Mouse (Mus musculus): ENCODE results near the gene Scn2a.

Scn2a gene

DNA sequence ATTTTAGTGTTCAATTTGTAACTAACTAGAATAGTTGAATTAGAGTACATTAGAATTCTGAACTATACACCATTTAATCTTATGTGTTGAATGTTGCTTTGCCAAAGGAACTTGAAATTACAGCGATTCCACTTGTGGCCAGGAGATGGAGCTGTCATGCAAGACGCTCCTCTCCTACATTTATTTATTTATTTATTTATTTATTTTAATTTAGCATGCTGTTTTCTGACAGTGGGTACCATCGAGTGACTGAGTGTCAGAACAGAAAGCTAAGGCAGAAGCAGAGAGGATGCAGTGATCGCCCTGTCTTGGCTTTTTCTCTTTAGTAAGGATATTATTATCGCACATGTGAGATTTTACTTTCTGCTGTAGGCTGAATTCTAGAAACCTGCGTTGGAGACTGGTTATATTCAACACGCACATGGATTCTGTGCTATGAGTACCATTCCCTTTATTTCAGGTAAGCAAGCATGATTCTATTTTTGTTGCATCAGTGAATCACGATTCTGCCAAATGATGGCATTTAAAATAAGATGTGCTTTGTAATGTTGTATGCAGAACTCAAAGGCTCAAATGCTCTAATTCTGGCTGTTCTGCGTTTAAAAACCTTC lies at the start of gene Scn2a:
Scn2a (plus strand) TSS at position 216 of the 611 bp plus-strand sequence.
- peak; percentile 63 for DNase-seq

DNA sequence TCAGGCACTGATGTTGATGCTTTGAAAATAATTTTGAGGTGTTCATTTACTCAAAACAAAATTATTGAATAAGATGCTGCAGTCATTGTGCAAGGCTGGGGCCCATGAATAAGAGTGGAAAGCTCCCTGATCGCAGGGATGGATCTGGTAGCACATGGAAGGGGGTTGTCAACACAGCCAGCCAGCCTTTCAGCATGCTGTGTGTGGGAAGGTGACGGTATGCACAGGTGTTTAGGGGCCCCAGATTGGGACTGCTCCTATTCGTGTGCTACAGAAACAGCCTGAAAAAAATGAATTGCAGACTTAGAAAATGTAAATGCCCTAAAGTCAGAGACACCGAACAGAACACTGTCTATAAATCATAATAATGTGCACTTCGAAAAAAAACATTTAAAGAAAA lies 32.9 kb upstream of the Scn2a start:
- no peak for DNase-seq

DNA sequence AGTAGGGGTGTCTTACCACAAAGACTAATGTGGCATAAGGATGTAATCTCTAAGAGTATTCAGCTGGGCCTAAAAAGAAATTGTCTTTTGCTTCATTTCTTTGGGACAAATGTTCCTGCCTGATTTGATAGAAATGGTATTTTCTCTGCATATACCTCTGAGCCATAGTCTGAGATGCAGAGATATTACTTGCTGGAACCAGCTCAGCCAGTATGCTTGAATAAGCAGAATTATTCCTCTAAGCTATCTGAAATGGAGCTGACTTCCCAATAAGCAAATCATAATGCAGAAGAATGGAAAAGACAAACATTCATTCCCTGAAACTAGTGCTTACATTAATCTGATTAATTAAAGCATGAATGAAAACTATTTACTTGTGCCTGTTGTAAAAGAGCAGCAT lies 12.8 kb upstream of the Scn2a start:
- no peak for DNase-seq

DNA sequence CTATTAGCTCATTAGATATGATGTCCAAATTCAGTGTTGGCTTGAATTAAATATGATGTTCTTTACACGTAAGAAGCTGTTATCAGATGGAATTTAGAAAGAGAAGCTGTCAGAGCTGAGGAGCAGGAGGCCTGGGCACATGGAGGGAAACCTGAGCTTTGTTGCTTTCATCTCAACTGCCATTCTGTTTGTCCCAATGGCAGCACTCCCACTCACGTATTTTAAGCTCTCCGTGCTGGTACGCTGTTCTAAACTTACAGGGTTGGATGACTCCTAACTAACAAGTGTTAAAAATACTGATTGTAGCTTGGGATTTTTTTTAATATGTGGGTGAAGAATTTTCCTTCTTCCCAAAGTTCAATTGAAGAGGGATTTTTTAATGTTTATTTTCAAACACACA lies 8.7 kb upstream of the Scn2a start:
- DNase-seq = no peak

DNA sequence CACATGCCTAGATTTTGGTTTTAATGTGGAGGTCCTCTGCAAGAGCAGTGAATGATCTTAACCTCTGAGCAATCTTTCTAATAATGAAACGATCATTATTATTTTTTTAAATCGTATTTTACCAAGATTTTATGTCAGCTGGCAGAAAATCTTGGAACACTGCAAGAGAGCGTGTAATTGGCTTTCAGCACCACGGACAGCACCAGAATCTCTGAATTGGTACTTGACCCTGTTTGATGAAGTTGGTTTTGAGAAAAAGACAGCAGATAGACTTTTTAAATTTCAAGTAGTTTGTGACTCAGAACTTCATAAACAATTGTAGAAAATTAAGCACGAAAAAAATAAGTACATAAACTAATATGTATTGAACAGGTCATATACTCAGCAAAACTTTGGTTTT lies 790 bp upstream of the Scn2a start:
- peak; percentile 79 for DNase-seq

DNA sequence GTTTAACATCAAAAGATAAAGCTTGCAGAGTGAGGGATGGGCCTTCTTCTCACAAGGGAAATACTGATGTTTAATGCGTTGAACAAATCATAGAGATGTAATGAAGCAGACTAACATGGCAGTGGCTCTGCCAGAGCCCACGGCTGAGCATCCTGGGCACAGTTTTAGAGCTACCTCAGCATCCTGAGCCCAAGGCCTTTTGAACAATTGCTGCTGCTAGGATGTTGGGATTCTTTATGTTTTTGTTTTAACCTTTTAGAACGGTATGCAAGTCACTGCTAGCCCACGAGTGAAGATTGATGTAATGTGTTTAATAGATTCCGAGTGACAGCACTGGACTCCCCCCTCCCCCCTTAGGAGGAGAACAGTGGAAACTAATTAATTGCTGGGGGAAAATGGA lies 683 bp downstream of the Scn2a start:
- no peak for DNase-seq

DNA sequence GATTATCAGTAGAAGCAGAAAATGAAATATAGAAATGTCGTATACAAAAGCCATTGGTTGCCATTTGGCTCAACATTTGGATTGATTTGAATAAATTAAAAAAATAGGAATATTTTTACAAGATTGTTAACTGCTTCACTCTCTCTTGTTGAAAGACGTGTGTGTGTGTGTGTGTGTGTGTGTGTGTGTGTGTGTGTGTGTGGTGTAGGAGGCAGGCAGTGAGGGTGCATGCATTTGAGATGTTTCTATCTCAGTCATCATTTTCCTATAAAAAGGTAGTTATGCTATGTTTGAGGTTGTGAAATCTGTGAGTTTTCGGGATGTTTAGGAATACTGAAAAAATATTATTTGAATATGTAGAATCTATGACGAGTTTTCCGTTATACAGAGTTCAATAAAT lies 1.3 kb downstream of the Scn2a start:
- no peak for DNase-seq

DNA sequence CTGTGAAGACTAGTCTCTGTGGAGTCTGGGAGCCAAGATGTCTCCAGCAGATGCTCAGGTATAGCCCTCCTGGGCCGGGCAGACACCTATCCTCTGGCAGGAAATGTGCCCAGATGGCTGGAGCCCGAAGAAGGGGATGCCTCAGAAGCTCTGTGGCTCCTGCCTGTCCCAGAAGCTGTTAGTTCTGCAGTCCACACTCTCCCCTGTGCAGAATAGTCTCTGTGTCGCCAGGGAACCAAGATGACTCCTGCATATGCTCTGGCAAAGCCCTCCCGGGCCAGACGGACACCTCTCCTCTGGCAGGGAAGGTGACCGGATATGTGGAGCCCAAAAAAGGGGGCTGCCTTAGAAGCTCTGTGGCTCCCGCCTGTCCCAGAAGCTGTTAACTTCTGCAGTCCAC lies 32.1 kb downstream of the Scn2a start:
- no peak for DNase-seq

DNA sequence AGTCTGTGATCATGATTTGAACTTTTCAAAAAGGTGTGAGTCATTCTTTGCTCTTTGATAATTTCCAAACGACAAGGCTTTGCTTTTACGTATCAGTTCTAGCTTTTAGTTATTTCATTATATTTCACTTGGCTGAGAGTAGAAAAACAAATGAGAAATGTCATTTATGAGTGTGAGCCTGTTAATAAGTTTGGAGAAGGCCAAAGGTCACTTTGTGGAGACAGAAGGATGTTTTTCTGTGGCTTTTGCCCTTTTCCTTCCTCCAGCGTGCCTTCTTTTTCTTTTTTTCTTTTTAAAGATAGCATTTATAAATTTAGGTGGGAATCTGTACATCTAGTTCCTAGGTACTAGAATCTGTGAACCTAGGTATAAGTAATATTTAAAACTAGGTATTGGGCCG lies 36.5 kb downstream of the Scn2a start:
- DNase-seq = no peak

DNA sequence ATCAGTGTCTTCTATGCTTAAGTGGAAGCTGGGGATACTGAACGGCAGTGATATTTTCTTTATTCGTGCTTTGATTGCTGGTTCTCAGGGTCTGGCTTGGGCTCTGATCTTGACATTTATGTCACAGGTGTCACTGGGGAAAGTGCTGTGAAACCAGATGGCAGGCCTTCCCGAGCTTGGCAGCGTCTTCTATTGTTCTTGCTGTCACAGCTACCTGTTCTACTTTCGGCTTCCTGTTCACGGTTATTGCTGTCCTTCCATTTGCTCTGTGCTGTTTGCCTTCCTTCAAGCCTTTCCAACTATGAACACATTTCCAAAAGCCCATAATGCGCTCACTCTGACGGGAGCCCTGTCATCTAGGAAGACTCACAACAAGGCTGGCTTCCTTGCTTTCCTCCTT lies 37.9 kb downstream of the Scn2a start:
- DNase-seq = no peak

DNA sequence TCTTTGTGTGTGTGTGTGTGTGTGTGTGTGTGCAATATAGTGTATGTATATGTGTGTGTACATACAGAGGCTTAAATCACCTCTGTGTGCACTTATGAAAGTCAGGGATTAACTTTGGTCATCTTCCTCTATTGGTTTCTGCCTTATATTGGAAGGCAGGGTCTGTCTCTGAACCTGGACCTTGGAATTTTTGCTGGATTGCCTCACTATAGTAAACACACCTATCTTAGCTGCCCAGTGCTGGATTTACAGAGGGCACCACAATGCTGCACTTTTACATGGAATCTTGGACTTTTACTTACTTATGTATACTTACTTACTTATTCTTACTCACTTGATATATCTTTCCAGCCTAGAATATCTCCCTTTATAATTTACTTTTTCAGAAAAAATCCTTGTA lies 43.3 kb downstream of the Scn2a start:
- DNase-seq = no peak

DNA sequence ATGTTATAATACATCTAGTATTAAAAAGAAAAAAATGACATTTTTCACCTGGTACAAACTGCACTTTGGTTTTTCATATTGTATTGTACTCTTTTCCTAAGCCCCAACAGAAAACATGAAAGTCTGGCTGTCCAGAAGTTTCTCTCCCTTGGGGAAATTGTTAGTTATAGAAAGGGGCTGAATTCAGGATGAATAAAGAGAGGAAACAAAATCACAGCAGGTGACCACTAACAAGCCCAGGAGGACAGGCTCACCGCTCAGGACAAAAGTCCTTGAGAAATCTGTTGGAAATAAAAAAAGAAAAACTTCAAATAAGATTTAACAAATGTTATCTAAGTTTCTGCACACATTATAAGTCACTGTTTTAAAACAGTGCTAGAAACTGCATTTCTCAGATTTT lies 43.9 kb downstream of the Scn2a start:
- DNase-seq = no peak

DNA sequence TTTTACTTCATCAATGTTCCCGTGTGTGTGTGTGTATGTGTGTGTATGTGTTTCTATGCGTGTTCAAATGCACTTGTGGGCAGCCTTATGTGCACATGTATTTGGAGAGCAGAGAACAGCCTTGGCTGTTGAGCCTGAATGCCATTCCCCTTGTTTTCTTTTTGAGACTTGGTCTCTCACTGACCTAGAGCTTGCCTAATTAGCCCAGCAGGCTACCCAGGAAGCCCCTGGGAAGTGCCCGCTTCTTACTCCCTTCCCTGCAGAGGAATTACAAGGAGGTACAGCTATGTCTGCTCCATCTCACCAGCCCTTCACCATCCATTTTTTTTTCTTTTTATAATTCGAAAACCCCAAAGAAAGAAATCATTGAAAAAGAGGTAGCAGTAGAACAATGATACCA lies 44.6 kb downstream of the Scn2a start:
- DNase-seq = no peak

DNA sequence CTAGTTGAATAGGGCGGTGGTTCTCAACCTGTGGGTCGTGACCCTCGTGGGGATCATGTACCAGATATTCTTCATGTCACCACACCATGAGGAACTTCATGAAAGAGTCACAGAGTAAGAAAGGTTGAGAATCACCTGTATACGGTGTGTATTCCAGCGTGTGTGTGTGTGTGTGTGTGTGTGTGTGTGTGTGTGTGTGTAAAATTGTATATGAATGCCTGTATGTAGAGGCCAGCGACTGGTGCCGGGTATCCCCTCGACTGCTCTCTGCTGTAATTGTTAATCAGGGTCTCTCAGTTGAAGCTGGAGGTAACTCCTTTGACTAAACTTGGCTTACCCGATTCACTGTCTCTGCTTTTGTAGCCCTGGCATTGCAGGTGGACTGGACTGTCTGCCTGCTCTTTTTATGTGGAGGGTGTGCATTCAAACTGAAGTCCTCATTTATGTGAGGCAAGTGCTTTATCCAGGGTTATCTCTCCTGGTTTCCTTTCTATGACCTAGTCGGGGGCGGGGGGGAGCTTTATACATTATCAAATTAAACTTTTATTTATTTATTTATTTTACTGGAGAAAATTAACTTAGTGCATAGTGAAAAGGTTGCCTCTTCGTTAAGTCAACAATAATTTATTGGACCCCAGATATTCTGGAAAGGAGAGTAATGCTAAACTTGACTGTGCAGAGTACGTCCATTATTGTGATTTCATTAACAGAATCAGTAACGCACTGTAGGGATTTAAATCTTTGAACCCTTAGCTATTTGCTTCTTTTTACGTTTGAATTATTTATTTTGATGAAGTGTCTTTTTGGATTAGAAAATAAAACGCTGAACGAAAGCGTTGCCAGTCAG lies 47.2 kb downstream of the Scn2a start:
- DNase-seq = no peak

DNA sequence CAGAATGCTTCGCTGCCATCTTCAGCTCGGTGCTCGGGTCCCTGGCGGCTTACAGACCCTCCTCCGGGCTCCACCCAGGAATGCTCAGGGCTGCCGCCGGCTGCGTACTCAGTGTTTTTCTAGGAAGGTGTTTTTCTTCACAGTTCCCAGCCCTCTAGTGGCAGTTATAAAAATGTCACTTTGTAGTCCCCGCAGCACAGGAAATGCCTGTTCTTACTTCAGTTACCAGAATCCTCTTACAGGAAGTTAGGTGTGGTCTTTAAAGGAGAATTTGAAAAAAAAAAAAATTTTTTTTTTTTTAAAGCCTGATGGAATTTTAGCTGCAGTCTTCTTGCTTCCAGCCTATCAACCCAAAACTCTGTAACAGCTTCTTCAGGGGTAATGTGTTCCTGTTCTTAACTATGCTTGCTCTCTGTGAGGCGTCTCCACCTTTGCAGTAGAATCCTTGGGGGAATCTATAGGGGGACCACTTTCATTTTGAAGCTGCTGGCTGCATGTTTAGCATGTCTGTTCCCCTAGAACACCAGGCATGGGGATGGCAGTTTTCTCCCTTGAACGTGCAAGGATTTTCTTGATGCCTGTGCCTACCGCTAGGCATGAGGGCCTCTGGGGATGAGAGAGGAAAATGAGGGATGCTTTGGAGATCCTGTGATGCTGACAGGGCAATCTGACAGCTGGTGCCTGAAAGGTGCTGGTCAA lies 48.0 kb downstream of the Scn2a start:
- DNase-seq = peak; percentile 75

DNA sequence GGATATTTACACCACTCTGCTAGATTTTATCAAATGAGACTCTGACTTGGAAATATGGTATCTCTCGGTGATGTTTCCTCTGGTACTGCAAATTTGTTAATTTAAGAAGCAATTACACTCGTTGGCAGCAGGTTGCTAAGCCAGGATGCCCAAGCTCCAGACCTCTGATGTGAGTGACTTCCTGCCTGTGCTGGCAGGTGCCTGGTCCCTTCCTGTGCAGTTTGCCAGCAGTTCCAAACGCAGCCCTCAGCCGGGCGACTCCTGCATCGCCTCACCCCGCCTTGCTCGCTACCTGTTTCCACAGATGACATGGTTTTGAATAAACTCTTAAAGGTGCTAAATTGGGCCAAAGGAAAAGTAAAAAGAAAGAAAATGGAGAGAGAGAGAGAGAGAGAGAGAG lies 49.0 kb downstream of the Scn2a start:
- DNase-seq = no peak

DNA sequence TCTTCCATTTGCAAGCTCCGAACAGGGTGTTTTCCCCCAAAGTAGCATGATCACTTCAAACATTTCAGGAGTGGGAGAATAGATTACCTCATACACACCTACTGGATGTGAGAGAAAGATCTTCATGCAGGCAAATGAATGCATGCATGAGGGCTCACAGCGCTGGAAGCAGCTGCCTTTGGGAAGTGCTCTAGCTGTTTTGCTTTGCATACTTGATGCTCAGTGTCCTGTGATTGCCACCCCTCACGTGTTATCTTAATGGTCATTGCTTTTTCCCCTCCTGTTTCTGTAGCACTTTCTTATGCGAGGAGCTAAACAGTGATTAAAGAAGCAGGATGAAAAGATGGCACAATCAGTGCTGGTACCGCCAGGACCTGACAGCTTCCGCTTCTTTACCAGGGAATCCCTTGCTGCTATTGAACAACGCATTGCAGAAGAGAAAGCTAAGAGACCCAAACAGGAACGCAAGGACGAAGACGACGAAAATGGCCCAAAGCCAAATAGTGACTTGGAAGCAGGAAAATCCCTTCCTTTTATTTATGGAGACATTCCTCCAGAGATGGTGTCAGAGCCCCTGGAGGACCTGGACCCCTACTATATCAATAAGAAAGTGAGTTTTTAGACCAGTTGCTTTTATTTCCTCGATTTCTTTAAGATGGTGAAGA lies 49.7 kb downstream of the Scn2a start:
- no peak for DNase-seq

DNA sequence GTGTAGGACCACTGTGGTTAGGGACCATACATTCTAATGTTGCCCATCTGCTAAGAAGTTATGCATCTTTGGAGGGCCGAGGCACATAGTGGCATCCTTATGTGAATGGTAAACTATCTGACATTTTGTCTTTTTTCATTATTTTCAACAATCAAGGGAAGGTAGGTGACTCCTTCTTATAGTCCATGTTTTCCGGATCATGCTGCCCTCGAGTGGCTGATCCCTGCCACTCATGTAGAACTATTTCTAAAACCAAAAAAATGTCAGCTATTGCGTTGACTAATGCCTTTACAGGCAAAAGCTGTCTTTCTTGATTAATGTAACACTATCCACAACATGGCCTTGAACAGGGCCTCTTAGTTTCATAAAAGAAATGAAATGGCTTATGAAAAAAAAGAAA lies 59.0 kb downstream of the Scn2a start:
- DNase-seq = no peak

DNA sequence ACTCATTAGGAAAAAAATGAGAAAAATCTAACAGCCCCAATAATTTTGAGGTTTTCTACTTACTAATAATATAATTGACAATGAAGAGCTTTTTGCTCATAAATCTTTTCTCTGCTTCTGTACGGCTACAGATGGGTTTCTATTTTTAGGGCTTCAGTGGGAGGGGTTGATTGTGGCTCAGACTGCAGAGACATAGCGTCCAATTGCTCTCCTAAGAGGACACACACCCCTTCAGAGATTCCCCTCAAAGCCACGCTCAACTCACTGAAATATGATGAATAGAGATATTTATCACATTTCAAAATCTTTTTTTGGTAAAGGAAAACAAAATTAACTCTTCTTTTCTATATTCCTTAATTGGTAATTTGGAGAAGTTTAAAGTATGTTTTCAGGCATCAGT lies 64.6 kb downstream of the Scn2a start:
- DNase-seq = no peak

DNA sequence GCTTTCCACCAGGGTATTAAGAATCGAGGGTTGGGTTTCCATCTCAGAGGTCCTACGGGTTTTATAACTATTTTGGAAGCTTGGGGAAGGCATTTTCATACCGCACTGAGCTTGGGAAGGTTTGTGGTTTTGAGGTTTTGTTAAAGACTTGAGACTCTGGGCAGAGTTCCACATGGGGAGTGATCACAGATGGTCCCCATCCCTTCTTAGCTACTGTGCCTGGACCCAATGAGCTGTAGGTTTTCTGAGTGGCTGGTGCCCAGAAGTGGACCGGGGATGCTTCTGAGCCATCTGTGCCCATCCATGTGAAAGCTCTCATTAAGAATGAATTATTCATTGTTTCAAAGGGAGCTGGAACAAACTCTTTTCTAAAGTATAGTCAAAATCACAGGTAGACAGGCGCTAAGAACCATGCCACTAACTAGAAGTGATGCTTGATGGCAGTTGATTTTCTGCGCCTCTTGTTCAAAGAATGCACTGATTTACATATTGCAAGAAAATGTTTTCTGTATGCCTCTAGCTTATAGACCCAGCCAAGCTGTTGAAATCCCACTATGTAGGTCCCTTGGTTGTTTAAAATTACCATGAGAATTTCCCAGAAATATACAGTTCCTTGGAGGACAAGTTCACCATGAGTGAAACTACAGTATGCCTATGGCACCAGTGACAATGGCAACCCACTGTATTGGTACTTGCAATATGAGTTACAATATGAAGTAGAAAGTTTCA lies 70.0 kb downstream of the Scn2a start:
- no peak for DNase-seq

DNA sequence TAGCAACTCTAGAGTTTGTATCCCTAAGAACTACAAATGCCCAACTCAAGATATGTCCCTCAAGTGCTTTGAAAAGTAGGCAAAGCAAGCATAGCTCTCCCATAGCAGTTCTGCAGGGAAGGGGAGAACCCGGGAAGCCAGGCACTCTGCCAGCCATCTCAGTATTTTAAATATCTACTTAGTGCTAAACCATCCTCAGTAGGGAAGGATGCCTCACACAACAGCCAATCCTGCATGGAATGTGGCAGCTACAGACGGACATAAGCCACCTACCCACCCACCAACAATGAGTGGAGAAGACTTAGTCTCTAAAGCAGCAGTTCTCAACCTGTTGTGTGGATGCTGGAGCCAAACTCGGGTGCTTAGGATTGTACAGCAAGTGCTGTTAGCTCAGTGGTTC lies 73.9 kb downstream of the Scn2a start:
- no peak for DNase-seq

DNA sequence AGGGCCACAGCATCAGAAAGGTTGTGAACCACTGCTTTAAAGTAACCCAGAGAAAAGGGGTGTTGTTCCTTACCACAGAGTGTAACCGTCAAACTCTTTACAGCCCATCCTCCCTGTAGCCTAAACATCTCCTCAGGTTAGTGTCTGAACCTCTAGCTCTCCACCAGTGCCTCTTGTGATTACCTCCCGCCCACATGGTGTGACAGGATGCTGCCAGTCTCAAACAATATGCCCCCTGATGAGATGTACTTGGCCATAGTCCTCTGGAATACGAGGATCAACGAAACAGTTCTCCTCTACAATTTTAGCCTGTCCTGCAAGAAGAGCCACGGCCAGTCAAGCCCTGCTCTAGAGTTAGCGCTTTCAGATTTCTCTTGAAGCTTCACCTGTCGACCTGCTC lies 74.5 kb downstream of the Scn2a start:
- no peak for DNase-seq

DNA sequence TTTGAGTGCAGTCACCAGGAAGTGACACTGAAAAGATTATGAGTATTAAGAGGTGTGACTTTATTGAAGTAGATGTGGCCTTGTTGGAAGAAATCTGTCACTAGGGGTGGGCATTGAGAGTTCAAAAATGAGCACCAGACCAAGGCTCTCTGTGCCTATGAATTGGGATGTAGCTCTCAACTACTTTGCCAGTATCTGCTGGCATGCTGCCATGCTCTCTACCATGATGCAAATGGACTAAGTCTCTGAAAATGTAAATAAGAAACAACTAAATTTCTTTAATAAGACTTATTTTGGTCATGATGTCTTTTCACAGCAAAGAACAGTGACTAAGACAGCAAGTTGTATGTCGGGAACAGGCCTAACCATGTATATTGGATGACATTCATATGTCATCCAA lies 79.7 kb downstream of the Scn2a start:
- DNase-seq = no peak
